Mouse (Mus musculus) heart, embryonic 16.5 days (tissue): ENCODE results near the gene Cks1b. TPM values are rescaled to one million over a fixed set of nuclear protein-coding genes. Genes with fewer than 3 reads are reported as not detected.
A peak's percentile ranks its signal among the peaks of the same experiment; 100 is the strongest.

Experiments
- ATAC-seq: fragments of 200-750 bp; cut with Nextera tagmentation; replicated peaks from 2 replicates; pipeline ENCODE4 v1.8.0; 2017; ENCODE audit warnings: moderate number of reproducible peaks; ENCODE audit not compliant: insufficient read depth, low FRiP score; ENCODE audit errors: extremely low read depth
- H3K27ac ChIP-seq: fragments of 300-500 bp; sonication (generic); 2 replicates; pipeline ENCODE4 v1.5.1; 2014; ENCODE audit warnings: mild to moderate bottlenecking, low read length, control low read depth, moderate library complexity
- H3K27me3 ChIP-seq: fragments of 300-500 bp; sonication (generic); 2 replicates; pipeline ENCODE4 v1.6.1; 2014; ENCODE audit warnings: low read length, mixed read lengths; ENCODE audit not compliant: control insufficient read depth, insufficient read depth
- H3K36me3 ChIP-seq: fragments of 300-500 bp; sonication (generic); 2 replicates; pipeline ENCODE4 v1.6.1; 2014; ENCODE audit not compliant: control insufficient read depth, insufficient read depth
- H3K4me1 ChIP-seq: fragments of 300-500 bp; sonication (generic); 2 replicates; pipeline ENCODE4 v1.6.1; 2014; ENCODE audit warnings: low read length, mixed read lengths; ENCODE audit not compliant: control insufficient read depth, insufficient read depth
- H3K4me2 ChIP-seq: fragments of 300-500 bp; sonication (generic); 2 replicates; pipeline ENCODE4 v1.6.1; 2014; ENCODE audit warnings: low read depth, mild to moderate bottlenecking, control low read depth, low read length
- H3K4me3 ChIP-seq: fragments of 300-500 bp; sonication (generic); 2 replicates; pipeline ENCODE4 v1.5.1; 2014; ENCODE audit warnings: mild to moderate bottlenecking, control low read depth, low read length
- H3K9ac ChIP-seq: fragments of 300-500 bp; sonication (generic); 2 replicates; pipeline ENCODE4 v1.6.1; 2014; ENCODE audit warnings: low read length, control low read depth
- H3K9me3 ChIP-seq: fragments of 300-500 bp; sonication (generic); replicated peaks from 2 replicates; pipeline ENCODE4 v1.6.1; 2016; ENCODE audit warnings: low read length; ENCODE audit not compliant: control insufficient read depth
- WGBS: fragments of 180-500 bp; shearing (Covaris S2); extraction: QIAGEN DNeasy Blood & Tissue Kit; methylation state at CpG from one replicate; pipeline ENCODE4 v1.1.7; 2014; 5-methylcytosine and 5-hydroxymethylcytosine counted together
- polyA plus RNA-seq: library from polyadenylated mRNA; unstranded; fragments of >200 nt; fragmentation: Nextera tagmentation; extraction: Ambion mirVana; gene quantifications from 2 replicates; pipeline ENCODE4 v1.2.1, GENCODE M21; 2015

Gene Cks1b
- polyA plus RNA-seq, 1 experiment from 2014 or later, result 304 TPM

GRCm38 (mm10) chr3:89394006-89394893 is 23.9 kb downstream of the Cks1b start, which contains the start of gene Zbtb7b:
Gene Zbtb7b, minus strand, starts transcription at chr3:89394776.
- Histone ChIP-seq H3K4me1 (peaks cover 28% of the 10 kb centered on the region), H3K4me2 (peak within 1 kb of the TSS; percentile 90), H3K27ac (peak within 1 kb of the TSS; percentile 97), H3K9ac (peak within 1 kb of the TSS; percentile 78), H3K9me3 (no peaks in the 10 kb centered on the region), H3K4me3 (peak within 1 kb of the TSS; percentile 77), H3K27me3 (no peaks in the 10 kb centered on the region), H3K36me3 (no peaks in the 10 kb centered on the region)
- peak; percentile 61 for ATAC-seq
- under 1% methylated on average over 40 of the region's 42 CpGs for WGBS

- H3K4me2 ChIP-seq, result peak overlapping the region; percentile 90
These were observed 24.6 kb downstream of the Cks1b start for GRCm38 (mm10) chr3:89393605-89394004.

GRCm38 (mm10) chr3:89392871-89393311 is 25.3 kb downstream of the Cks1b start:
- Histone ChIP-seq H3K27me3 (no peaks in the 10 kb centered on the region), H3K4me1 (peaks cover 28% of the 10 kb centered on the region), H3K9me3 (no peaks in the 10 kb centered on the region), H3K4me2 (peak overlapping the region; percentile 90), H3K27ac (peak overlapping the region; percentile 73), H3K4me3 (peak overlapping the region; percentile 77), H3K9ac (peak overlapping the region; percentile 88), H3K36me3 (no peaks in the 10 kb centered on the region)
- no peak for ATAC-seq
- WGBS, result under 1% methylated on average over 22 of the region's 24 CpGs

More at GRCm38 (mm10) chr3:89393605-89394004, 24.6 kb downstream of the Cks1b start:
- H3K36me3 ChIP-seq, result no peaks in the 10 kb centered on the region
- peak; percentile 93 for ATAC-seq
- H3K4me3 ChIP-seq, result peak overlapping the region; percentile 77
- peak overlapping the region; percentile 97 for H3K27ac ChIP-seq
- H3K9me3 ChIP-seq, result no peaks in the 10 kb centered on the region
- under 1% methylated on average over 15 of the region's 15 CpGs for WGBS
- H3K4me1 ChIP-seq, result peaks cover 28% of the 10 kb centered on the region
- no peaks in the 10 kb centered on the region for H3K27me3 ChIP-seq
- H3K9ac ChIP-seq, result peak overlapping the region; percentile 88

- H3K27ac ChIP-seq, result peak overlapping the region; percentile 73
- no peaks in the 10 kb centered on the region for H3K27me3 ChIP-seq
- WGBS, result under 1% methylated on average over 55 of the region's 56 CpGs
- H3K36me3 ChIP-seq, result no peaks in the 10 kb centered on the region
- ATAC-seq, result no peak
- H3K9me3 ChIP-seq, result no peaks in the 10 kb centered on the region
- H3K9ac ChIP-seq, result peak overlapping the region; percentile 88
- peak overlapping the region; percentile 90 for H3K4me2 ChIP-seq
- peaks cover 29% of the 10 kb centered on the region for H3K4me1 ChIP-seq
- H3K4me3 ChIP-seq, result peak overlapping the region; percentile 77
These were observed 26.3 kb downstream of the Cks1b start for GRCm38 (mm10) chr3:89391663-89392511.

- 16% methylated on average over 19 of the region's 19 CpGs for WGBS
- Histone ChIP-seq H3K36me3 (no peaks in the 10 kb centered on the region), H3K4me1 (peaks cover 24% of the 10 kb centered on the region)
These were observed 27.2 kb downstream of the Cks1b start for GRCm38 (mm10) chr3:89390699-89391662.

GRCm38 (mm10) chr3:89390111-89390515 is 28.1 kb downstream of the Cks1b start:
- Histone ChIP-seq H3K27ac (peak overlapping the region; percentile 73), H3K4me3 (no peak overlapping the region), H3K9me3 (no peaks in the 10 kb centered on the region), H3K27me3 (no peaks in the 10 kb centered on the region), H3K9ac (no peak overlapping the region), H3K4me2 (no peak overlapping the region), H3K4me1 (peaks cover 15% of the 10 kb centered on the region), H3K36me3 (no peaks in the 10 kb centered on the region)
- 27% methylated on average over 5 of the region's 5 CpGs for WGBS
- ATAC-seq, result no peak

More at GRCm38 (mm10) chr3:89390699-89391662, 27.2 kb downstream of the Cks1b start:
- H3K9ac ChIP-seq, result peak overlapping the region; percentile 88
- peak overlapping the region; percentile 90 for H3K4me2 ChIP-seq
- H3K4me3 ChIP-seq, result peak overlapping the region; percentile 77
- peak overlapping the region; percentile 73 for H3K27ac ChIP-seq
- H3K27me3 ChIP-seq, result no peaks in the 10 kb centered on the region
- no peak for ATAC-seq
- no peaks in the 10 kb centered on the region for H3K9me3 ChIP-seq

GRCm38 (mm10) chr3:89388901-89389740 is 29.1 kb downstream of the Cks1b start:
- no peak overlapping the region for H3K4me3 ChIP-seq
- no peaks in the 10 kb centered on the region for H3K9me3 ChIP-seq
- H3K4me1 ChIP-seq, result peaks cover 15% of the 10 kb centered on the region
- no peak for ATAC-seq
- H3K4me2 ChIP-seq, result no peak overlapping the region
- no peak overlapping the region for H3K27ac ChIP-seq
- H3K36me3 ChIP-seq, result no peaks in the 10 kb centered on the region
- H3K27me3 ChIP-seq, result no peaks in the 10 kb centered on the region
- 56% methylated on average over 6 of the region's 6 CpGs for WGBS
- H3K9ac ChIP-seq, result no peak overlapping the region
